Mouse (Mus musculus) erythroblast, embryonic 14.5 days (primary cell): ENCODE data around the gene 1110008P14Rik.

Source experiments
- GATA1 ChIP-seq: IDR thresholded peaks from 2 replicates; pipeline ENCODE4 v1.6.1; 2012; ENCODE audit warnings: low read length, inconsistent platforms, mixed read lengths
- TAL1 ChIP-seq: IDR thresholded peaks from 3 replicates; pipeline ENCODE4 v1.6.1; 2012; ENCODE audit warnings: low read length, inconsistent platforms, mixed read lengths

- TF ChIP-seq TAL1 (no peak), GATA1 (no peak)
Measured at GRCm38 (mm10) chr2:32329531-32329930, 52.2 kb downstream of the 1110008P14Rik start.
